Mouse (Mus musculus): ENCODE data around the gene Tstd3.

The Tstd3 gene

GRCm38 (mm10) chr4:21766863-21767304 lies at the start of gene Tstd3, which contains the start of gene Usp45:
TSS of gene Tstd3 (minus strand) at chr4:21767212.
TSS of gene Usp45 (plus strand) at chr4:21767156.
- peak; percentile 85 to 90 for DNase-seq

- peak; percentile 43 to 51 for DNase-seq
These were observed 47.0 kb upstream of the Tstd3 start for GRCm38 (mm10) chr4:21814029-21814428.

- no peak for DNase-seq
These were observed 45.6 kb upstream of the Tstd3 start for GRCm38 (mm10) chr4:21812635-21813034.

GRCm38 (mm10) chr4:21810608-21811007 lies 43.6 kb upstream of the Tstd3 start:
- DNase-seq = no peak

- DNase-seq = no peak
These were observed 40.2 kb upstream of the Tstd3 start for GRCm38 (mm10) chr4:21807204-21807603.

GRCm38 (mm10) chr4:21801620-21802019 lies 34.6 kb upstream of the Tstd3 start:
- DNase-seq = no peak

GRCm38 (mm10) chr4:21801013-21801412 lies 34.0 kb upstream of the Tstd3 start:
- DNase-seq = no peak

- no peak for DNase-seq
These were observed 26.6 kb upstream of the Tstd3 start for GRCm38 (mm10) chr4:21793631-21794030.

- no peak for DNase-seq
These were observed 22.8 kb upstream of the Tstd3 start for GRCm38 (mm10) chr4:21789836-21790235.

- no peak for DNase-seq
These were observed 21.9 kb upstream of the Tstd3 start for GRCm38 (mm10) chr4:21788903-21789302.

GRCm38 (mm10) chr4:21786268-21786667 lies 19.3 kb upstream of the Tstd3 start:
- no peak for DNase-seq

- peak; percentile 55 to 65 for DNase-seq
These were observed 14.1 kb upstream of the Tstd3 start for GRCm38 (mm10) chr4:21780816-21781726.

GRCm38 (mm10) chr4:21776946-21777265 lies 9.9 kb upstream of the Tstd3 start:
- DNase-seq = no peak

- peak; percentile 91 to 96 for DNase-seq
These were observed 9.3 kb upstream of the Tstd3 start for GRCm38 (mm10) chr4:21776091-21776945.

GRCm38 (mm10) chr4:21772306-21772705 lies 5.3 kb upstream of the Tstd3 start:
- DNase-seq = no peak

- no peak for DNase-seq
These were observed 4.1 kb upstream of the Tstd3 start for GRCm38 (mm10) chr4:21771064-21771463.

GRCm38 (mm10) chr4:21766171-21766862 lies 695 bp downstream of the Tstd3 start:
- peak in 1 of 2 experiments; percentile 6 for DNase-seq

GRCm38 (mm10) chr4:21763827-21764226 lies 3.2 kb downstream of the Tstd3 start:
- DNase-seq = no peak

- DNase-seq = no peak
These were observed 5.4 kb downstream of the Tstd3 start for GRCm38 (mm10) chr4:21761416-21762160.

- peak in 1 of 2 experiments; percentile 18 for DNase-seq
These were observed 8.2 kb downstream of the Tstd3 start for GRCm38 (mm10) chr4:21758860-21759259.

- DNase-seq = no peak
These were observed 11.8 kb downstream of the Tstd3 start for GRCm38 (mm10) chr4:21755123-21755789.

GRCm38 (mm10) chr4:21745723-21746122 lies 21.3 kb downstream of the Tstd3 start:
- DNase-seq = no peak

Measured in kidney, postnatal 36 days (tissue).